Mouse (Mus musculus) embryonic fibroblast, embryonic 13.5 days (primary cell): ENCODE data around the gene Gm45844.

Source experiments
- CTCF ChIP-seq: IDR thresholded peaks from 2 replicates; pipeline ENCODE4 v1.5.1; 2011; ENCODE audit warnings: mild to moderate bottlenecking, control low read depth, low read length, moderate library complexity, borderline replicate concordance; ENCODE audit not compliant: insufficient read depth
- POLR2A ChIP-seq: IDR thresholded peaks from 2 replicates; pipeline ENCODE4 v1.6.1; 2011; ENCODE audit warnings: low read depth, mild to moderate bottlenecking, control low read depth, low read length, moderate library complexity

DNA sequence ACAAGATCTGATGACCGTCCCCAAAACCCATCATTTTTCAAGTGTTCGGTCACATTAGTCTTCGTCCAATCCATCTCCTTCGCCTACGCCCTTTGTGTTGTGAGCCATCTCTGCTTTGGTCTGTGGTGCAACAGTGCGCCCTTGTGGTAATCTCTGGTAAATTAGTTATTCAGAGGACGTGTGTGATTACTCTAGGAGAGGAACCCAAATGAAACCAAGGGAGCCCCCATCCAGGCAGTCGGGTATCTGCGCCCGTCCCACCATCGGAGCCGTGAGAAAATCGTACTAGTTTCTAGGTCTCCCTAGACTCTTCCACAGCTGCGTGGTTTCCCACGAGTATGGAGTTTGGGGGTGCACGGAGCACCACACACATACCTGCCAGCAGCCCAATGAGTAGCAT lies 17.5 kb upstream of the Gm45844 start:
- TF ChIP-seq CTCF = peak; percentile 47; the same call in 1 of the 2 replicates
- TF ChIP-seq POLR2A = no peak
